Mouse (Mus musculus): ENCODE measurements around the gene D630036H23Rik.
A peak's percentile ranks its signal among the peaks of the same experiment; 100 is the strongest.
"Not testable (repeated sequence)": the region's sequence is repeated elsewhere in the genome, so short reads cannot be mapped to it uniquely, and the experiment has no call there.

Gene D630036H23Rik

GRCm38 (mm10) chr12:36381441-36382340 lies at the start of gene D630036H23Rik, which contains the start of gene Ispd:
Gene D630036H23Rik, minus strand, starts transcription at chr12:36382181.
Gene Ispd, plus strand, starts transcription at chr12:36381450.
- peak; percentile 43 to 61 for DNase-seq (ENCODE audit: low spot score in 2 of 2)

GRCm38 (mm10) chr12:36426163-36427045 lies 44.4 kb upstream of the D630036H23Rik start:
- DNase-seq (ENCODE audit: low spot score in 2 of 2) = no peak

GRCm38 (mm10) chr12:36425258-36425657 lies 43.3 kb upstream of the D630036H23Rik start:
- no peak for DNase-seq (ENCODE audit: low spot score in 2 of 2)

GRCm38 (mm10) chr12:36423677-36424076 lies 41.7 kb upstream of the D630036H23Rik start:
- DNase-seq (ENCODE audit: low spot score in 2 of 2) = no peak

GRCm38 (mm10) chr12:36395115-36395514 lies 13.1 kb upstream of the D630036H23Rik start:
- DNase-seq (ENCODE audit: low spot score in 2 of 2) = no peak

GRCm38 (mm10) chr12:36386991-36387390 lies 5.0 kb upstream of the D630036H23Rik start:
- DNase-seq (ENCODE audit: low spot score in 2 of 2) = no peak

- DNase-seq (ENCODE audit: low spot score in 2 of 2) = no peak
Observed at GRCm38 (mm10) chr12:36385386-36385785, 3.4 kb upstream of the D630036H23Rik start.

GRCm38 (mm10) chr12:36380806-36381205 lies 1.2 kb downstream of the D630036H23Rik start:
- DNase-seq (ENCODE audit: low spot score in 2 of 2) = no peak

- no peak for DNase-seq (ENCODE audit: low spot score in 2 of 2)
Observed at GRCm38 (mm10) chr12:36380254-36380653, 1.7 kb downstream of the D630036H23Rik start.

GRCm38 (mm10) chr12:36376391-36376790 lies 5.6 kb downstream of the D630036H23Rik start:
- DNase-seq (ENCODE audit: low spot score in 2 of 2) = not testable (repeated sequence)

GRCm38 (mm10) chr12:36373237-36373998 lies 8.6 kb downstream of the D630036H23Rik start:
- DNase-seq (ENCODE audit: low spot score in 2 of 2) = no peak

GRCm38 (mm10) chr12:36364013-36364412 lies 18.0 kb downstream of the D630036H23Rik start:
- DNase-seq (ENCODE audit: low spot score in 2 of 2) = no peak

GRCm38 (mm10) chr12:36360693-36361092 lies 21.3 kb downstream of the D630036H23Rik start:
- no peak for DNase-seq (ENCODE audit: low spot score in 2 of 2)

- no peak for DNase-seq (ENCODE audit: low spot score in 2 of 2)
Observed at GRCm38 (mm10) chr12:36360064-36360463, 21.9 kb downstream of the D630036H23Rik start.

- no peak for DNase-seq (ENCODE audit: low spot score in 2 of 2)
Observed at GRCm38 (mm10) chr12:36344131-36344530, 37.9 kb downstream of the D630036H23Rik start.

- DNase-seq (ENCODE audit: low spot score in 2 of 2) = no peak
Observed at GRCm38 (mm10) chr12:36333837-36334281, 48.1 kb downstream of the D630036H23Rik start.

- no peak for DNase-seq (ENCODE audit: low spot score in 2 of 2)
Observed at GRCm38 (mm10) chr12:36332676-36333075, 49.3 kb downstream of the D630036H23Rik start.

All from natural killer cell, adult 2 months (primary cell).